Mouse (Mus musculus) thymus, adult 2 months (tissue): ENCODE measurements around the gene Gm28047.

ENCODE experiments used
- CTCF ChIP-seq: fragments of 200-500 bp; IDR thresholded peaks from 2 replicates; pipeline ENCODE4 v1.5.1; 2012; ENCODE audit warnings: mild to moderate bottlenecking, control low read depth, low read length, moderate library complexity, borderline replicate concordance; ENCODE audit not compliant: control insufficient read depth, poor library complexity, insufficient read depth; ENCODE audit errors: extremely low read depth
- POLR2A ChIP-seq: fragments of 200-500 bp; IDR thresholded peaks from 2 replicates; pipeline ENCODE4 v1.6.1; 2012; ENCODE audit warnings: mild to moderate bottlenecking, low read length, control low read depth, moderate library complexity; ENCODE audit not compliant: control insufficient read depth, poor library complexity, insufficient read depth; ENCODE audit errors: extremely low read depth

- no peak for TF ChIP-seq POLR2A
- TF ChIP-seq CTCF = no peak
These were observed 61.2 kb downstream of the Gm28047 start for GRCm38 (mm10) chr15:102563681-102564080.
